ENCODE assay signal across 22 mouse cellular contexts in genomic region chr9:116085999-116086398, GRCm38 (mm10).
DNase-seq lines count a peak whose midpoint lies in the region; ATAC-seq lines count a peak whose summit lies in the region.
"Had no signal": no experiment of that assay in that cellular context is flagged by ENCODE, and none has a peak within 500 bp of the region (broad histone marks: within the 10 kb centered on the region; RNA-seq: fewer than 3 reads in every experiment).

No protein-coding gene starts in this region.

- WGBS in forebrain, embryonic 16.5 days, result 75% methylated on average over 6 of the region's 6 CpGs
- 89% methylated on average over 6 of the region's 6 CpGs for WGBS in forebrain, embryonic 11.5 days
- WGBS in embryonic facial prominence, embryonic 10.5 days, result 90% methylated on average over 6 of the region's 6 CpGs

- H3K4me2 ChIP-seq in forebrain, embryonic 16.5 days (ENCODE audit: low read length), result no peak overlapping the region
- H3K4me2 ChIP-seq in forebrain, embryonic 11.5 days (ENCODE audit: low read depth, low read length, severe bottlenecking), result no peak overlapping the region
- H3K4me2 ChIP-seq: embryonic facial prominence, embryonic 12.5 days; forebrain, embryonic 13.5 days had no signal

- no peak overlapping the region for H3K27ac ChIP-seq in forebrain, embryonic 16.5 days (ENCODE audit: low read length)
- H3K27ac ChIP-seq in forebrain, embryonic 11.5 days (ENCODE audit: low read depth, low read length), result no peak overlapping the region
- H3K27ac ChIP-seq in embryonic facial prominence, embryonic 10.5 days (replicated peaks), result no peak overlapping the region
- H3K27ac ChIP-seq: embryonic facial prominence, embryonic 12.5 days; forebrain, embryonic 13.5 days had no signal

- DNase-seq in forebrain, embryonic 11.5 days (ENCODE audit: low spot score), result no peak
- DNase-seq in frontal cortex, postnatal 25 days (ENCODE audit: low spot score in 2 of 2), result no peak
- DNase-seq in brain, adult 2 months (ENCODE audit: low read depth, low spot score), result peak; percentile 48
- DNase-seq in embryonic facial prominence, embryonic 10.5 days (ENCODE audit: low spot score), result no peak
- DNase-seq in right cerebral cortex, adult 2 months (ENCODE audit: low spot score in 2 of 2), result no peak
- DNase-seq: adrenal gland, adult 8-10 months; adrenal gland, postnatal 14 days; adrenal gland, postnatal 36 days; cerebellum, adult 11 months; cerebellum, adult 18-20 months; cerebellum, adult 8-10 months; cerebellum, adult 9-11 months; cerebellum, postnatal 14 days; cerebellum, postnatal 36 days; embryo, embryonic 11 days had no signal

- ATAC-seq in forebrain, embryonic 16.5 days, result 0 out of 2 replicates have a peak, but pooled peaks have one; percentile 19
- no peak for ATAC-seq in forebrain, embryonic 11.5 days (replicated peaks; ENCODE audit: low FRiP score)
- peak; percentile 93 for ATAC-seq in frontal cortex, adult (ENCODE audit: low TSS enrichment)
- ATAC-seq: activated CD4-positive, CD25-positive, alpha-beta regulatory T cell, adult 4 months; forebrain, embryonic 13.5 days; Patski had no signal

- no peak overlapping the region for H3K9ac ChIP-seq in forebrain, embryonic 16.5 days (replicated peaks; ENCODE audit: low read depth, low read length)
- no peak overlapping the region for H3K9ac ChIP-seq in forebrain, embryonic 11.5 days (ENCODE audit: low read length)
- H3K9ac ChIP-seq: embryonic facial prominence, embryonic 12.5 days; forebrain, embryonic 13.5 days had no signal

- no peaks in the 10 kb centered on the region for H3K27me3 ChIP-seq in forebrain, embryonic 16.5 days (replicated peaks; ENCODE audit: control insufficient read depth, insufficient read depth, low read length)
- no peaks in the 10 kb centered on the region for H3K27me3 ChIP-seq in forebrain, embryonic 11.5 days (ENCODE audit: control insufficient read depth, insufficient read depth, low read length)
- no peaks in the 10 kb centered on the region for H3K27me3 ChIP-seq in embryonic facial prominence, embryonic 10.5 days (replicated peaks; ENCODE audit: low read depth, poor library complexity, severe bottlenecking)
- H3K27me3 ChIP-seq: embryonic facial prominence, embryonic 12.5 days; forebrain, embryonic 13.5 days; Patski had no signal

- H3K36me3 ChIP-seq in forebrain, embryonic 16.5 days (ENCODE audit: control insufficient read depth, insufficient read depth), result no peaks in the 10 kb centered on the region
- no peaks in the 10 kb centered on the region for H3K36me3 ChIP-seq in forebrain, embryonic 11.5 days (ENCODE audit: control insufficient read depth, insufficient read depth, low read length)
- H3K36me3 ChIP-seq in embryonic facial prominence, embryonic 10.5 days (replicated peaks), result peaks cover 9% of the 10 kb centered on the region; the same call in 1 of the 2 replicates
- H3K36me3 ChIP-seq: G1E had no signal

- H3K9me3 ChIP-seq in forebrain, embryonic 16.5 days (ENCODE audit: control insufficient read depth, low read length), result no peaks in the 10 kb centered on the region
- H3K9me3 ChIP-seq in forebrain, embryonic 11.5 days (ENCODE audit: control insufficient read depth, low read length), result no peaks in the 10 kb centered on the region
- H3K9me3 ChIP-seq in embryonic facial prominence, embryonic 10.5 days, result no peaks in the 10 kb centered on the region
- H3K9me3 ChIP-seq: embryonic facial prominence, embryonic 12.5 days; forebrain, embryonic 13.5 days had no signal

- H3K4me1 ChIP-seq in forebrain, embryonic 16.5 days (replicated peaks; ENCODE audit: control insufficient read depth, insufficient read depth, low read length), result peaks cover 8% of the 10 kb centered on the region
- no peaks in the 10 kb centered on the region for H3K4me1 ChIP-seq in forebrain, embryonic 11.5 days (replicated peaks; ENCODE audit: control insufficient read depth, insufficient read depth, low read length)
- H3K4me1 ChIP-seq in embryonic facial prominence, embryonic 10.5 days, result no peaks in the 10 kb centered on the region
- H3K4me1 ChIP-seq: embryonic facial prominence, embryonic 12.5 days had no signal

- no peak overlapping the region for H3K4me3 ChIP-seq in forebrain, embryonic 16.5 days (replicated peaks; ENCODE audit: low read length)
- no peak overlapping the region for H3K4me3 ChIP-seq in forebrain, embryonic 11.5 days (ENCODE audit: low read depth, low read length)
- H3K4me3 ChIP-seq in embryonic facial prominence, embryonic 10.5 days, result no peak overlapping the region
- H3K4me3 ChIP-seq: embryonic facial prominence, embryonic 12.5 days; forebrain, embryonic 13.5 days had no signal
